Mouse (Mus musculus) liver (tissue): ENCODE measurements around the gene Lmbr1l.
A peak's percentile ranks its signal among the peaks of the same experiment; 100 is the strongest.

ENCODE experiments used
- DNase-seq: peaks from one replicate; pipeline ENCODE4 v3.0.0-alpha.2; 2020; ENCODE audit warnings: mixed read lengths

The Lmbr1l gene

DNA sequence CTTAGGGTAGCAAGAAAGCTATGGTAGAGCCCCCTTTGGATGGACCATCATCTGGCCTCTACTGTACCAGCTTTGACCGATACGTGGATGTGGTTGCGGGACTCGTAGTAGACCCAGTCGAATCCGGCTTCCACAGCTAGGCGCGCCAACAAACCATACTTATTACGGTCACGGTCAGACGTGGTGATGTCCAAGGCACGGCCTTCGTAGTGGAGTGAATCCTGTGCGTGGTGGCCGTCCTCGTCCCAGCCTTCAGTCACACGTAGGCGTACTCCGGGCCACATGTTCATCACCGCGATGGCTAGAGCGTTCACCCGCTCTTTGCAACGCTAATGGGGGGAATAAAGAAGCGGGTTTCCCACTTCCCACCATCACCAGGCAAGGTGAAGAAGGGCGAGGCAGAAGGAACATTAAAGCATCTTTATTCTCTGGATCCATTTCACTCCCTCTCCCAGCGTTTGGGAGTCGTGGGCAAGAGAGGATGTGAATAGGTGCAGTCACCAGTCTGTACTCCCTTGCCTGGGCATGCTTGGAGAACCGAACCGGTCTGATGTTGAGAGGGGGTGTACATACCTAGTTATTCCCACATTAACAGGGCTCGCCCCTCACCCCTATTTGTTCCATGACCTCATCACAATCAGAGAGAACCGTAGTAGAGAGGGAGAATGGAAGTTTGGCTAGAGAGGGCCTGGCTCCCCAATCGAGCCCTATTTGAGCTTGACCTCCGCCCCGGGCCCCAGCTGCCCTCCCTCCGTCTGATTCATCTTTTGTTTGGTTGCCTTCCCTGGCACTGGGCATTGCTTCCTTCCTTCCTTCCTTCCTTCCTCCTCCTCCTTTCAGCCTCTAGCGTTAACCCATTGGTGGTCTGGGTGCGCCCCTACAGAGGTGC lies 23.0 kb downstream of the Lmbr1l start:
- no peak for DNase-seq

DNA sequence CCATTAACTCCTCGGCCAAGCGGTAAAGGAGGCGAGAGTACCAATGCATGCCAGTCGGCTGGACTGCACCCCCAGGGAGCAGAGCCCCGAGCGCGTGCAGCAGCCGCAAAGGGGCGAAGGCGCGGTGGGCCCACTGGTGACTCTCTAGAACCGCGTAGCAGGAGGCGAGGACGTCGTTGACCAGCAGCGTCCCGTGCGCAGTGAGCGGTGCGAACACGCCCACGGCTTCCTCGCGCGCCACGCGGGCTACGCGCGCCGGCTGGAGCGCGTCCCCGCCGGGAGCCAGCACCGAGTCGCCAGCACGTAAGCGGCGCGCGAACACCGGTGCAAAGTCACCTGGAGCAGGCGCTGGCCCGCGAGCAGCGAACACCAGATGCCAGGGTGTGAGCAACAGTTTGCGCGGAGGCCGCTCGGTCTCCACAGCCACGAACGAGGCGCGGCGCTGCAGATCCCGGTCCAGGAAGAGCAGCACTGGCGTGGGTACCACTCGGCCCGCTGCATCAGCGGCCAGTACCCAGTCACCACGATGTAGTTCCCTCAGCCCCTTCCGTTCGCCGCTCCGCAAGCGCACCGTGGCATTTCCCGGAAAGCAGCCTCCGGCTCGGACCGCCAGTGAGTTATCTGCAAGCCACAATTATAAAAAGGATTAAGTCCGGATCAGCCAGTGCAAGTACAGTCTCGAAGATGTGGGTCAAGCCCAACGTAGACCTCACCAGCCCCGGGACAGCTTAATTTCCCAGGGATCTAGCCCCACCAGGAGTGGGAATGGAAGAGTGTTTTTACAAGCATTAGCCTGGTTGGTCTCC lies 23.9 kb downstream of the Lmbr1l start, which contains the start of gene Rhebl1:
Gene Rhebl1, minus strand, starts transcription at position 601 of the 806 bp plus-strand sequence.
- no peak for DNase-seq

DNA sequence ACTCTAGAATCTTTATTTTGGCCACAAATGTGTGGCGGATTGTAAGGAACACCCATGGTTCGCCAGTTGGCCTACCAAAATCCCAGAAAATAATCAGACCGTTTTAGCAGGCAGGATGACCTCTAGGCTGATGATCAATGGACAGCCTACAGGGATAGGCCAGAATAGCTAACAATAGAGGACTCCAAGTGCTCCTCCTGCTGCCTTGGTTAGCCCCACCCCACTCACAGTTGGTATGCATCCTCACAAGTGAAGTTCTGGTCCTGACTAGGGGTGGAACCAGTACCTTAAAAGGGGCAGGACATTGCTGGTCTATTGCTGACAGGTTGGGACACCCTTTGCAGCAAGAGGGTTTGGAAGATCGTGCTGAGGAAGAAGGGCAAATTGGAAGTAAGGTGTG lies 25.0 kb downstream of the Lmbr1l start:
- DNase-seq, result no peak

DNA sequence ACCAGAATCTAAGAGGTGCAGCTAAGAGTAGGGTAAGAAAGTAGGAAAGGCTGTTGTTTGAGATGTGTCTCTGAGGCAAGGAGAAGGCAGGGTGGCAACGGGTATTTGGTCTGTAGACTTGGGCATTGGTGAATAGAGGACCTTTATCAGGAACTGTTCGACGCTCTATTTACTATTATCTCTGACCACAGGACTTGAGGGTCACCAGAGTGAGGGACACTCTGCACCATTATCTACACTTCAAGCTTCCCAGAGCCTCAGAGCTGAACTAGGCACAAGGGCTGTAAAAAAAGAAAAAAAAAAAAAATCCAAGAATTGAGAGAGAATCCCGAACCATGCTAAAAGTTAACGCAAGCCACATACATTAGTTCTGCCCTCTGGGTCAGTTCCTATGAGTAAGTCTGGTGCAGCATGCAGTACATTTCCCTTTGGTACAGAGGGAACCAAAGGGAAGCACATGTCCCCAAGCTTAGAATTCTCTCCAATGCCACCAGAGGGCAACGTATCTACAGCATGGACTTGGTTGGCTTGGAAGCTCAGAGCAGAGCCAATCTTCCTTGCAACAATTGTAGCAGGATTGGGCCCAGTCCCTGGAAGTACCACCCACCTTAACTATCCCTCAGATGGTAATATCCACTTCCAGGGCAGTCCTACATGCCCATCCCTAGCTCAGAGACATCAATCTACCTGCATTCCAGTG lies 26.0 kb downstream of the Lmbr1l start:
- peak; percentile 55 for DNase-seq

DNA sequence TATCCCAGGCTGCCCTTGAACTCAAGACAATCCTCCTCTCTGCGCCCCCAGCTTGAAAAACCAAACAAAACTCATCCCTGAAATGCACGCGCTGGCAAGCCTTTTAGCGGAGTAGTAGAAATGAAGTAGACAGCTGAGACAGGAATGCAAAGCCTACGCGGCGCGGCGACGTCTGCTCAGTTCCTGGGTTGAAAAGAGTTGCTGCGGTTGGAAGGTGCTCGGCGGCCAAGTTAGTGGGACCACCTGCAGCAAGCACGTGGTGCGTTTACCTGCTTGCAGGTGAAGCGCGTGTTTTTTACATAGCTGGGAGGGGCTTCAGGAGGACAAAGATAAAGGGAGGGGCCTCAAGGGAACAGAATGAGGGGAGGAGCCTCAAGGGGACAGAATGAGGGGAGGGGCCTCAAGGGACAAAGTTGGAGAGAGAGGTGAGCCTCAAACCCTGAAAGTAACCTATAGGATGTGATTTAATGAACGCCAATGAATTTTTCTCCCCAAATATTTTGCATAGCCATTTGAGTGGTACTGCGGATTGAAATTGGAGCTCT lies 26.8 kb downstream of the Lmbr1l start:
- DNase-seq, result no peak

DNA sequence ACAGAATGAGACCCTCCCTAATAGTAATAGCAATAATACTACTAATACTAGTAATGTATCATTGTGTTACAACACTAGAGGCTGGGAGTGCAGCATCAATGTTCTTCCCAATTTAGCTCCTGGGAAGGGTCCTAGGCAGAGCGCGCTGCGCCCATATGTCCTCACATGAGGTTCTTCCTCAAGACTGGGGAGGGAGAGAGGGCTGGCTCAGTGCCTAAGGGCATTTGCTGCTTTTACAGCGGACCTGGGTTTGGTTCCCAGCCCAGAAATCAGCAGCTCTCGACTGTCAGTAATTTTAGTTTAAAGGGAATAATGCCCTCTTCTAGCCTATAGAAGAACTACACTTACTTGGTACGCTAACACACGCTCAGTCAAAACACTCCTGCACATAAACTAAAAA lies 30.5 kb downstream of the Lmbr1l start:
- no peak for DNase-seq

DNA sequence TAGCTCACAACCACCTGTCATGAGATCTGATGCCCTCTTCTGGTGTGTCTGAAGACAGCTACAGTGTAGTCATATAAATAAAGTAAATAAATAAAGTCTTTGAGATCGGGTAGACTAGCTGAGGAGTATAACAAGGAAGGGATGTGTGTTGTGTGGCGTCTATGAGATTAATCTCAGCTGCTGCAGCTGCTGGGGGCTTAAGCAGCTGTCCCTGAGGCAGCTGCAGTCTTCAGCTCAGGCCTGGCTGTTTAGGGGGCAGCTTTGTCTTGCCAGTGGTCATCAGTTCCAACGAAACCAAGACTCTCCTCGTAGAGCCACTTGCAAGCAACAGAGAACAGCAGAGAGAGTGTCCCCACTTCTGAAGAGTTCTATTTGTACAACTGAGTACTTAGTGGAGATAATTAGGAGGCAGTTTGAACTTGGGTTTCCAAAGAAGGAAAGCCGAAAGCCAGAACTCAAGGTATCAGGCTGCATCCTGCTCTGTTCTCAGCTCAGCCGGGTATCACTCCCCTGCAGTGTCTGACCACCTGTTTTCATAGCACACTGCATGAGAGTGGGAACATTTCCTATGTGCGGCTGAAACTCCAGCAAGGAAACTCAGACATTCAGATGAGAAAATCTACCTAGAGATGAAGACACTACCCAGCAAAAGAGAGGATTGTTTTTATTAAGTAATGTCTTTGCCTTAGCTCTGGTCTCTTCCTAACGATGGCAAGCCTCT lies 31.2 kb downstream of the Lmbr1l start:
- DNase-seq, result no peak

DNA sequence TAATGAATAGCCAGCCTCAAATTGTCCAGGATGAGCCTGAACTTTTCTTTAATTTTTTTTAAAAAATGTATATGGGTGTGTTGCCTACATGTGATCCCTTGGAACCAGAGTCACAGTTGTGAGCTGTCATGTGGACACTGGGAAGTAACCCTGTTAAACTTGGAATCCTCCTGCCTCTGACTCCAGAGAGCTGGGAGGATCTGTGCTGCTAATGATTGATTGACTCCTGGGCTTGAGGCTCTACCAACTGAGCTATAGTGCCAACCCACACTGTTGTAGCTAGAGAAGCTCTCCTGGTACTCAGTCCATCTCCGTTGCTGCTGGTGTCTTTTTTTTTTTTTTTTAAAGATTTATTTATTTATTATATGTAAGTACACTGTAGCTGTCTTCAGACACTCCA lies 33.9 kb downstream of the Lmbr1l start:
- no peak for DNase-seq

DNA sequence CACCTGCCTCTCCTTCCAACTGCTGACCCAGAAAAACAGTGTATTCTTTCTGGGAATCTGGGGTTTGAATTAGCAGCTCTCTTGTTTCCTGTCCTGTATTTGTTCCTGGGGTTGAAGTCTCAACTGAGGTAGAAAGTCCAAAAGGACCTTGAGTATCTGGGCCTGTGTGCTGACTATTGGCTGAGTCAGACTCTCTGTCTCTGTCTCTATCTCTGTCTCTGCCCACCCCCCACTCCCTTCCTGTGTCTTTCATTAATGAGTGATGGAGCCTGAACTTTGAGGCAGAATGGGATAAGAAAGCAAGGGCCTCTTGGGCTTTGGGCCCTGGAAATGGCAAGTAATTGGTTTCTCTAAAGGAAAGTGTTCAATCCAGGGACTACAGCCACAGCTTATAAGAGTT lies 34.4 kb downstream of the Lmbr1l start:
- no peak for DNase-seq

DNA sequence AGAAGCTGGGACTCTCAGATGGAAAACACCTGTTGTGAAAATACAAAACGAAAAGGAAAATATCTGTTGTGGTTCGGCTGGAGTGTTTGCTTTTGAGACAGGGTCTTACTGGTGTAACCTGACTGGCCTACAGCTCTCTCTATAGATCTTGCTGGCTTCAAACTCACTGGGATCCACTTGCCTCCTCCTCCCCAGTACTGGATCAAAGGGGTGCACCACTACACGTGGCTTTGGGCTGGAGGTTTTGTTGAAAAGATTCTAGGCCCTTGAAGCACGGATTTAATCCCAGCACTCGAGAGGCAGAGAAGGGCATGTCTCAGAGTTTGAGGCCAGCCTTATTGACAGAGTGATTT lies 36.4 kb downstream of the Lmbr1l start:
- DNase-seq, result no peak

DNA sequence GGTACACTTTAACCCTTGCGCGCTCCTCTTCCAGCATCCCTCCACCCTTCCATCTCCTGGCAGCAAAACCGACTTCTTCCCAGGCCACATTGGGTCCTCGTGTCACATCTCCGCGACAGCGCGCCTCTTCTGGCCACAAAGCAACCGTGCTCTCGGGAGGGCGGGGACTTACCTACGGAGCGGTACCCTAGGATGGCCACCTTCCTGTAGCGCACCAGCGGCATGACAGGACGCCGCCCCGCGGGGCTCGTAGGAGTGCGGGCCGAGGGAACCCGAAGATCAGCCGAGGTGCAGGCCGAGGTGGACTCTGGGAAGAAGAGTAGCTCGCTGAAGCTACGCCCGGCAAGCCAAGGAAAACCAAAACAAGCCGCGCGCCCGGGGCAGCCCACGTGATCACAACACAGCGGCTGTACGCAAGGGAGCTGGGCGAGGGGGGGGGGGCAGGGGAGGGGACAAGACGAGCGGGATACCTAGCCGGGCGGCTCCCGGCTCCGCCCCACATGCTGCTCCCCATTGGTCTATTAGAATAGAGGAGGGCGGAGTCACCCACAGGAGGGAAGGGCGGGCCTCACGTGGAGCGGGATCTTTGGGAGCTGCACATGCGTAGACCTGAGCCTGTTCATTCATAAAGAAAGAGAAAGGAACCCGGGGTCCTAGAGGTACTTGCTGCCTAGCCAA lies 36.9 kb downstream of the Lmbr1l start:
- peak; percentile 98 for DNase-seq

DNA sequence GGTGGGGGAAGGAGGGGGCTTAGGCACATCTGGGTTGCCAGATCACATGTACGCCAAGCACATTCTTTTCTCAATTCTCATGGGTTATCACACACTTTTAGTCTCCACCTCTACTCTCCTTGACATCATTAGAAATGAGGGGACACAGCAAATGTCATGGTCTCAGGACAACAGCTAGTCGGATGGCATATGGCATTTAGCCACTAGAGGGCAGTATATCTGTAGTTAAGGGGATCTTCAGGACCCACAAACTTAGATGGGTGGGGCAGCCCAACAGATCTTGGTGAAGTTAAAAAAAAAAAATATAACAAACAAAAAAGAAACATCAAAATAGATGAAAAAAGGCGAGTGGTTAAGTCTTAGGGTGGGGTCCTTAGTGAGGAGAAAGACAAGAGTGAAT lies 40.7 kb downstream of the Lmbr1l start:
- peak; percentile 73 for DNase-seq

DNA sequence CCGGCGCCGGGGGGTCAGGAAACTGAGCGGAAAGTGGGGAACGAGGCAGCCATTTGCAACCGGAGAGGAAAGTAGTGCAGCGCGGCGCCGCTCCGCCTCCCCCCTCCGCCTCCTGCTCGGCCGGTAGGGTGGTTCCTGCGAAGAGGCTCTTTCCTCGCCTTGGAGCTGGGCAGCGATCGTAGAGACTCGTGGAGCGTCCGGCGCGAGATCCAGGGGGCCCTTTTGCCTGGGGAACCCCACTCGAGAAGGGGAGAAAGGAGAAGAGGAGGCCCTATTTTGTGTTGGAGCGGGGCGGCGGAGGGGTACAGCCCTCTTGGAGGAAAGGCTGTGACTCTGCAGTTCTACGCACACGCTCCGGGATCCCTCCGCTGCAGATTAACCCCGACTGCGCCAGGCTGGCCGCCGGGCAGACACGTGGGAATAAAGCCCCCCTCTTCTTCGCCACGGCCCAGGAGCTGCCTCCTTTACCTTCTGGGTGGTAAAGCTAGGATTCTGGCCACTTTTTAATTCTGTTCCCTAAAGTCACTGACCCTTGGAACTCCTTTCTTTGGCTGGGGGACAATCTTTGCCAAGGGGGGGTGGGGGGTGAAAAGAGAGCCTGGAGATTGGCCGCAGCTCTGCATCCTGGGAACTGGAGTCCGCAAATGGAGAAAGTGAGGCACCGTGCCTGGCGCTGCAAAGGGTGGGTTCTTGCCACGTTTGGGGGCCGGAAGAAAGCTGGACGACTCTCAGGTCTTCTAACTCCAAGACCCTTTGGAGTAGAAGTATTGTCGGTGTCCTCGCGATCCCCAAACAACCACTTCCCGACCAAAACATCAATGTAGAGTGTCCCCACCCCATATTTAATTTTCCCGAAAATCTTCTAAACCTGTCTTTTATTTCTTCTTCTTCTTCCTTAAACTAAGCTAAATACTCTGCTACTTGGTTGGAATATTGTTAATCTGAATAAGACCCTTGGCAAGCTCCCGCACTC lies 45.8 kb downstream of the Lmbr1l start:
- DNase-seq, result peak; percentile 94

DNA sequence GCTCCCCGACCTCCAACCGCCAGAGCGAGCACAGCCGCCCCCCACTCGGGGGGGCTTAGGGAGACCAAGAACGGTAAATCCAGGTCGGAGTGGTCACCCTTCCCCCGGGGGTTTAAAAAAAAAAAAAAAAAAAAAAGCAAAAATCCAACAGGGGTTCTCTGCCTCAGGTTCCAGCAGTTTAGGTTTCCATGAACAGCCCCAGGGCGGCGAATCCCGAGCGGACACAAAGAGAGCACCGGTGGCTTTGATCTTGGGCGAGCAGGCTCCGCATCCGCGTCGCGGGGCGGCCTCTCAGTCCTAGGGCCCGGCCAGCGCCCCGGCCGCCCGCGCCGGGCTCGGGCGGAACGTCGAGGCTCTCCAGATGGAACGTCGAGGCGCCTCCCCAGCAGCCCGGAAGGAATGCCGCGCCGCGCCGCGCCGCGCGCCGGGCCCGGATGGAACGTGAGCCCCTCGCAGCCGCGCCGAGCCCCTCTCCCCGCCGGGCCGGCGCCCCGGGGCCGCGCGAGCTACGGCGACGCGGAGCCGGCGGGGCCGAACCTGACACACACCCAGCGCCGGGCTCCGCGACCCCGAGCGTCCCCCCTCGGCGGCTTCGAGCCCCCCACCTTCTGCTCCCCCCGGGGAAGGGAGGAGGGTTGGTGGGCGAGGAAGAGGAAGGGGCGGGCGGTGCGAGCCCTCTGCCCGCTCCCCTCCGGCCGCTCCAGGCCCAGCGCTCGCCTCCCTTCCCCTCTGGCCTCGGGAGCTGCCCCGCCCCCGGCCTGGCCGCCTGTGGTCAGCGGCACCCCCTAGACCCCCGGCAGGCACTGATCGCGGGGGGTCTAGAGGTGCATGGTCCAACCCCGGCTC lies 46.7 kb downstream of the Lmbr1l start, which contains the start of gene Kmt2d:
Gene Kmt2d, minus strand, starts transcription at position 135 of the 846 bp plus-strand sequence.
- DNase-seq, result peak; percentile 67

DNA sequence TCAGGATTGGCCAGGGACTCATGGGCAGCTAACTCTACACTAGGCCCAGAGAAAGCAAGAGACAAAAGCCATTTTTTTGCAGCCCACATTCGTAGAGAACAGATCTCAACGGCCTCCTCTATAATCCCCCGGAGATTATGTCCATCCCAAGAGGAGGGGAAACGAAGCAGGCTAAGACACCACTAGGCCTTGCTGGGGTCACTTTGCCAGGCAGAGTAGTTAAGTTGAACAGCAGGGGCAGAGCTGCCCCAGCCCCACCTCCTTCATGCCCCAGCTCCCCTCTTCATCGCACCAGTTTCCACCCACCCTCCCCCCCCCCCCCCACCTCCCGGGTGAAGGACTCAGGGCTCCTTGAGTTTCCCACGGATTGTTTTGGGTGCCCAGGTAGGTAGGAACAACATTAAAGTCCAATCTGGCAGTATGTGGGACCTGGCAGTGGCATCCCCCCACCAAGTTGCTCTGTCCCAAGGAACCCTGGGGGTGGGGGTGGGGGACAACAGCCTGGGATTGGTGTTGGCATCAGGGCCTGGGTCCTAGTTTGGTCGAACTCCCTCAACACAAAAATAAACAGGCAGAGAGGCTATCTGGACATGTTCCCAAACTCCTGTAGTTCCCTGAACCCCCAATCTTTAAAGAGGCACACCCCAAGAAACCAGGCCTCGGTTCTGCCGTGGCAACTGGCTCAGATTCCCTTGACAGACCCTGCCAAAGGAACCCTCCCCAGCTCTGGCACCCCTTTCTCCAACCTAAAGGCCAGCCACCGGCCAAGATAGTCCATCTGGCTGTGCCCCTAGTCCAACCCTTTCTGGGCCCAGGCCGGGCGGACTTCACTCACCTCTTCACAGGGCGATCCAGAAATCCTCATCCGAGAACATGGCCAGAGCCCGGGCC lies 47.6 kb downstream of the Lmbr1l start:
- DNase-seq, result peak; percentile 40

DNA sequence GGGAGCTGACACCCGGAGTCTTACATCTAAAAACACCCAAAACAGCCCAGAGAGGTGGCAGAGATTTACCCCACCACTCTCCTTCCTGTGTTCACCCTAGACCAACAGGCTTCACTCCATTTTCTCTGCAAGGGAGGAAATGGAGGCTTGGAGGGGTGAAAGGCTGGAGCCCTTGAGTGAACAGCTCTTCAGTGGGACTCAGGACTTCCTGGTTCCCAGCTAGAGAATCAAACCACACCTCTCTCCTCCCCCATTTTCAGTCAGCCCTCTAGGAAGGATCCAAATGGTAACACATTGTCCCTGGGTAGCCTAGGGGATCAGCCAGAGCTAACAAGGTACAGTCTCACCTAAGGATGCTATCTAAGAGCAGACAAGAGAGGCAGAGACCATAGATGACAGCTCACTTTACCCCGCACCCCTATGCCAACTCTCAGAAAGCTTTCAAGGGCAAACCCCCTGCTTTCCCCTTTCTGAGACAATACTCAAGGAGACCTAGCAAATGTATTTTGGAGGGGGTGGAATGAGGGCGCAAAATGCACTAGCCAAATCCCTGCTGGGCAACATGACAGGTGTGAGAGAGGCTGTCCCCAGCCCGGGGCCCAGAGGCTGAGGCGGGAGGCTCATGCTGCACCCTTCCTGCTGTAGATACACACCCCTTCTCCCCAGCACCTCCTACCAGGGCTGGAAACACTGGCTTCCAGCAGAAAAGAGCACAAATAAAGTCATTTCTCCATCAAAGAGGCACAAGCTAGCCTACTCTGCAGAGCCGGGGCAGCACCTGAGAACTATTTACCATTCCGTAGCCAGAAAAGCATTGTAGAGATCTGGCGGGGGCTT lies 48.5 kb downstream of the Lmbr1l start:
- DNase-seq, result peak; percentile 50

DNA sequence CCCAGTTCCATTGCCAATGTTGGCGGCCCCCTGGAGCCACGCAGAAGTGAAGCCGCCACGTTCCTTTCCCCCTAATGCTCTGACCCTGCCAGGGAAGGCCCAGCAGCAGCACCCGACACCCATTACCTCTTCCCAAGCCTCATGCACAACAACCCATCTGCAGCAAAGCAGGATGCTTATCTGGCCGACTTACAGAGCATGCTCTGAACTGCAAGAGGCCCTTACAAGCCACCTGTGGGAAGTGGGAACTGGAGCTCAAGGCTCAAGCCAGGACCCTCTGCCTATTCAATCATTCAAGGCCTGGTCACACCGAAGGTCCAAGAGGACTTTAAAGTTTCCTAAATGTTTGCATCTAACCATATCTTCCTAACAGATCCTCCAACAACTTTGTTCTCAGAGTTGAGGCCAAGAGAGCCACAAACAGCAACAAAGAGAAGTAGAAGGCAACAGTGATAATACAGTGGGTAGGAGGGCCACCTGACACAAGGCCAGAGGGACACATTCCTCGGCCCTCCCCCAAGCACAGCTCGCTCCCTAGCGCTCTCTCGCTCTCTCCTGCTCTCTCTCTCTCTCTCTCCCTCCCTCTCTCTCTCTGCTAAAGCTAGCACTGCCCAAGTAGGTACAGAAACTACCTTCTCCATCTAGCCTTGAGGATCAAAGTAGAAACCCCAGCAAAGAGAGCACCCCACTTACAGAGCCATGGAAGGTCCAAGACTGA lies 49.5 kb downstream of the Lmbr1l start:
- DNase-seq, result no peak
